Mouse (Mus musculus): ENCODE results near the gene Lrrc49. TPM values are rescaled to one million over a fixed set of nuclear protein-coding genes. Genes with fewer than 3 reads are reported as not detected.
A peak's percentile ranks its signal among the peaks of the same experiment; 100 is the strongest.

Lrrc49 gene
- polyA plus RNA-seq, 1 experiment from 2014 or later, result 10.4 TPM

DNA sequence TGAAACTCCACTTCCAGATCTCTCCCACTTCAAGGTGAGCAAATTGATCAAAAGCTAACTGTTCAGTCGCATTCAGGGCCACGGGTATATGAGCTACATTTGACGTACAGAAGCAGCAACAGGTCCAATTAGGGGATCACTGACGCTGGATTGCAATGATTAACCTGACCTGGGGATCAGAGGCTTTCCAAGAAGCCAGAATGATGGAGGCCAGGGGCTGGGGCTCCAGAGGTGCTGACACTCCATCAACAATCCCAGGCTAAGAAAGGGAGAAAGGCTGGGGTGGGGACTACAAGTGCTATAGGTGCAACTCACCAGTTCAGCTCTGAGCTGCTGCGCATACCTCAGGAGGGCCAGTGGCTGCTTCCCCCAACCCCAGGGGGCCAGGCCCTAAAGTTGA, 166.8 kb downstream of the Lrrc49 start:
- peak overlapping the region; percentile 96 for H3K4me2 ChIP-seq (ENCODE audit: low read length)
- H3K36me3 ChIP-seq (ENCODE audit: control insufficient read depth, insufficient read depth, low read length), result no peaks in the 10 kb centered on the region
- peak overlapping the region; percentile 69 to 81 for H3K4me3 ChIP-seq (ENCODE audit: control insufficient read depth in 1 of 2, insufficient read depth in 1 of 2, low read depth in 1 of 2, low read length in 2 of 2)
- no peaks in the 10 kb centered on the region for H3K9me3 ChIP-seq (ENCODE audit: control insufficient read depth, low read length)
- no peak for ATAC-seq (ENCODE audit: insufficient number of reproducible peaks, insufficient read depth, low FRiP score, low read depth)
- peak overlapping the region; percentile 82 for H3K9ac ChIP-seq (ENCODE audit: low read length)
- H3K27me3 ChIP-seq (ENCODE audit: control insufficient read depth, insufficient read depth, low read length), result peaks cover 12% of the 10 kb centered on the region
- H3K4me1 ChIP-seq (ENCODE audit: control insufficient read depth in 2 of 2, insufficient read depth in 2 of 2, low read length in 2 of 2), result peaks cover 29 to 42% of the 10 kb centered on the region in 2 experiments
- WGBS, result 41% methylated on average over 5 of the region's 5 CpGs
- no peak overlapping the region for H3K27ac ChIP-seq (replicated peaks in 1 of 2; ENCODE audit: control insufficient read depth in 1 of 2, insufficient read depth in 1 of 2, low read depth in 2 of 2, low read length in 2 of 2)

- H3K27ac ChIP-seq (replicated peaks in 1 of 2; ENCODE audit: control insufficient read depth in 1 of 2, insufficient read depth in 1 of 2, low read depth in 2 of 2, low read length in 2 of 2), result no peak overlapping the region
- H3K9me3 ChIP-seq (ENCODE audit: control insufficient read depth, low read length), result peaks cover 3% of the 10 kb centered on the region; the same call in 1 of the 2 replicates
- ATAC-seq (ENCODE audit: insufficient number of reproducible peaks, insufficient read depth, low FRiP score, low read depth), result no peak
- 65% methylated on average over 3 of the region's 3 CpGs for WGBS
- H3K4me1 ChIP-seq (ENCODE audit: control insufficient read depth in 2 of 2, insufficient read depth in 2 of 2, low read length in 2 of 2), result peaks cover 19 to 32% of the 10 kb centered on the region in 2 experiments
- no peak overlapping the region for H3K4me3 ChIP-seq (ENCODE audit: control insufficient read depth in 1 of 2, insufficient read depth in 1 of 2, low read depth in 1 of 2, low read length in 2 of 2)
- no peak overlapping the region for H3K4me2 ChIP-seq (ENCODE audit: low read length)
- H3K27me3 ChIP-seq (ENCODE audit: control insufficient read depth, insufficient read depth, low read length), result peaks cover 12% of the 10 kb centered on the region
- H3K36me3 ChIP-seq (ENCODE audit: control insufficient read depth, insufficient read depth, low read length), result no peaks in the 10 kb centered on the region
- H3K9ac ChIP-seq (ENCODE audit: low read length), result no peak overlapping the region
Measured at GRCm38 (mm10) chr9:60519601-60520000, 168.4 kb downstream of the Lrrc49 start.

Other genes with a start within 250 kb of the Lrrc49 start
- gene Thsd4, start 166.1 kb downstream of the Lrrc49 start, polyA plus RNA-seq (2014; fragmentation: Nextera tagmentation; extraction: Ambion mirVana), result 9.4 and 9.5 TPM in 2 replicates
- 0.61 and 0.68 TPM in 2 replicates for gene Larp6, start 24.8 kb upstream of the Lrrc49 start, polyA plus RNA-seq (2014; fragmentation: Nextera tagmentation; extraction: Ambion mirVana)
- gene Uaca, start 106.4 kb upstream of the Lrrc49 start, polyA plus RNA-seq (2014; fragmentation: Nextera tagmentation; extraction: Ambion mirVana), result 10.9 and 17.1 TPM in 2 replicates